Mouse (Mus musculus) small intestine, adult 2 months (tissue): ENCODE results near the gene Ube2j2. TPM values are rescaled to one million over a fixed set of nuclear protein-coding genes. Genes with fewer than 3 reads are reported as not detected.

Experiments used
- H3K27ac ChIP-seq: fragments of 200-500 bp; 2 replicates; pipeline ENCODE4 v1.5.1; 2012; ENCODE audit warnings: low read depth, low read length, control low read depth, inconsistent platforms; ENCODE audit not compliant: insufficient read depth
- H3K27me3 ChIP-seq: fragments of 200-500 bp; 2 replicates; pipeline ENCODE4 v1.6.1; 2012; ENCODE audit warnings: mild to moderate bottlenecking, moderate library complexity, low read length, inconsistent platforms; ENCODE audit not compliant: control insufficient read depth, insufficient read depth
- H3K36me3 ChIP-seq: fragments of 200-500 bp; 2 replicates; pipeline ENCODE4 v1.6.1; 2012; ENCODE audit warnings: mild to moderate bottlenecking, low read length, control low read depth, inconsistent platforms; ENCODE audit not compliant: control insufficient read depth, insufficient read depth
- H3K4me1 ChIP-seq: fragments of 200-500 bp; 2 replicates; pipeline ENCODE4 v1.6.1; 2012; ENCODE audit warnings: low read length, inconsistent platforms, mixed read lengths; ENCODE audit not compliant: control insufficient read depth, insufficient read depth, insufficient read length
- H3K4me3 ChIP-seq: fragments of 200-500 bp; 2 replicates; pipeline ENCODE4 v1.5.1; 2012; ENCODE audit warnings: low read depth, mild to moderate bottlenecking, control low read depth, inconsistent platforms, low read length, moderate library complexity
- CTCF ChIP-seq: fragments of 200-500 bp; IDR thresholded peaks from 2 replicates; pipeline ENCODE4 v1.5.1; 2012; ENCODE audit warnings: low read depth, mild to moderate bottlenecking, control low read depth, inconsistent platforms, low read length, moderate library complexity, mixed read lengths; ENCODE audit not compliant: insufficient replicate concordance, insufficient read length; ENCODE audit errors: extremely low read depth
- POLR2A ChIP-seq: fragments of 200-500 bp; IDR thresholded peaks from 2 replicates; pipeline ENCODE4 v1.6.1; 2012; ENCODE audit warnings: low read depth, mild to moderate bottlenecking, control low read depth, inconsistent platforms, low read length, moderate library complexity
- WGBS: fragments of 180-500 bp; shearing (Covaris S2); methylation state at CpG from one replicate; pipeline ENCODE4 v1.1.7; 2018; 5-methylcytosine and 5-hydroxymethylcytosine counted together
- polyA plus RNA-seq: library from polyadenylated mRNA; depleted of rRNA; stranded (reverse); fragments of >200 nt; gene quantifications from 2 replicates; pipeline ENCODE4 v1.2.3, GENCODE M21; 2012; rRNA removed

Ube2j2 gene
- polyA plus RNA-seq, 1 experiment = 206 TPM

DNA sequence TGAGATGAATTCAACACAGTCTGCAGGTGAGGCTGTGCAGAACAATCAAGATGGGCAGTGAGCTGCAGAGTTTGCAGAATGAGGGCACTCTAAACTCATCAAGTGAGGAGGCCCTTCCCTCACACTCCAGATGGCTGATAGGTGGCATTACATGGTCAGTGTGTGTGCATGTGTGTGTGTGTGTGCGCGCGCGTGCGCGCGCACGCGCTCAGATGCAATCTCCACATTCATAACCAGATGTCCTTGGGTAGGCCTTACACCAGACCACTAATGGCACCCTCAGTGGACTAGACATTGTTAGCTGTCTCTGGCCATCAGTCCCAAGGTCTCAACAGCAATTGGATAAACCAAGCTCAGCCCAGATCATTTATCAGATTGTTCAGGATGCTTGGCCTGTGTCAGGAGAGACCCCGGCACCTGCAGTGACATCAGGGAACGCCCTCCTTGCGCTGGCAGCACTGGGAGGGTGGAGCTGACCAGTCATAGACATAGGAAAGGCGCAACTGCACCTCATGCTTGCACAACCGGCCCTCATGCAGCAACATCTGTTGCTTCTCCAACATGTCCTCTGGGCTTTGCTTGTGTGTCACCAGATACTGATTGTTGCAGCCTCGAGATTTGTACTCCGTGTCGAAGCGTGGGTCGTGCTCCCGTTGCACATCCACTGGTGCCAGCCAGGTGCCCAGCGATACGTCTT lies 47.7 kb downstream of the Ube2j2 start:
- TF ChIP-seq CTCF = no peak
- no peak for TF ChIP-seq POLR2A
- Histone ChIP-seq H3K36me3 (peaks cover 4% of the 10 kb centered on the region), H3K4me1 (peaks cover 10% of the 10 kb centered on the region), H3K4me3 (peak overlapping the region; percentile 75), H3K27me3 (no peaks in the 10 kb centered on the region), H3K27ac (no peak overlapping the region)
- WGBS = 55% methylated on average over 22 of the region's 22 CpGs

DNA sequence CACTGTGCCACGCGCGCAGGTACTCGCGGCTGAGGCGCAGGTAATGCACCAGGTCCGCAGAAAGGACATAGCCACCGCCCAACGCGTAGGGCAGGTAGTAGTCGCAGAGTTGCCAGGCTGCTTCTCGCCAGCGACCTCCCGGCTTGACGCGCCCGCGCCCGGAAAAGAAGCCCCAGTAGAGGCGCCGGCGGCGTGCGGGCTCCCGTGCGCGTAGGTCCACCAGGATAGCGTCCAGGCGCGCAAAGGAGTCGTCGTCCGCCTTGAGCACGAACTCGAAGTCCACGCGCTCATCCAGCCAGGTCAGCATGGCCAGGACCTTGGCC lies 48.2 kb downstream of the Ube2j2 start:
- peaks cover 7% of the 10 kb centered on the region for H3K36me3 ChIP-seq
- no peaks in the 10 kb centered on the region for H3K27me3 ChIP-seq
- H3K27ac ChIP-seq = peak overlapping the region; percentile 78; the same call in 1 of the 2 replicates
- TF ChIP-seq POLR2A = no peak
- TF ChIP-seq CTCF = no peak
- 11% methylated on average over 37 of the region's 37 CpGs for WGBS
- H3K4me1 ChIP-seq = peaks cover 10% of the 10 kb centered on the region
- peak overlapping the region; percentile 75 for H3K4me3 ChIP-seq

DNA sequence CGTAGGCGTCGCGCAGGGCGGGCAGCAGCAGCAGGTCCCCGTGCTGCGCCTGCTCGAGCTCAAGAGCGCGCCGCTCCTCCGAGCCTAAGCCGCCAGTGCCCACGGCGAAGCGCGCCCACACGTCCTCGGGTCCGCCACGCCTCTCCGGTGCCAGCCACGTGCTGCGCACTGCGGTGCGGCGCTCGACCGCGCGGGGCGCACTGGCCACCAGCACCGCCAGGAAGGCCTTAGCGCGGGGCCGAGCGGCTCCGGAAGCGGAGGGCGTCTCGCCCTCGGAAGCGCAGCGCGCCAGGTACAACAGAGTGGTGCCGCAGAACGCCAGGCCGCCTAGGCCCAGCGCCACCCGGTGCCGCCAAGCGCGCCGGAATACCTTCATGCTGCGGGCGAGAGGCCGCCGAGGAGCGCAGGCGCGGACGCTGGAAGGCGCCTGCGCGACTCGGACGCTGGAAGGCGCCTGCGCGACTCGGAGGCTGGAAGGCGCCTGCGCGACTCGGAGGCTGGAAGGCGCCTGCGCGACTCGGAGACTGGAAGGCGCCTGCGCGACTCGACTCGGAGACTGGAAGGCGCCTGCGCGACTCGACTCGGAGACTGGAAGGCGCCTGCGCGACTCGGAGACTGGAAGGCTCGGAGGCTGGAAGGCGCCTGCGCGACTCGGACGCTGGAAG lies 48.7 kb downstream of the Ube2j2 start, which contains the start of the genes B3galt6 and Sdf4:
Gene B3galt6, minus strand, starts transcription at position 409 of the 665 bp plus-strand sequence.
Gene Sdf4, plus strand, starts transcription at position 632 of the 665 bp plus-strand sequence.
- under 1% methylated on average over 99 of the region's 99 CpGs for WGBS

GRCm38 (mm10) chr4:155992906-155993547 lies 49.4 kb downstream of the Ube2j2 start:
- no peaks in the 10 kb centered on the region for H3K27me3 ChIP-seq
- H3K27ac ChIP-seq = peak overlapping the region; percentile 97
- H3K4me3 ChIP-seq = peak overlapping the region; percentile 98
- WGBS = under 1% methylated on average over 70 of the region's 70 CpGs
- peak; percentile 24; the same call in 1 of the 2 replicates for TF ChIP-seq POLR2A
- no peak for TF ChIP-seq CTCF
- H3K4me1 ChIP-seq = peaks cover 10% of the 10 kb centered on the region
- peaks cover 15% of the 10 kb centered on the region for H3K36me3 ChIP-seq

More for the DNA sequence above, 48.7 kb downstream of the Ube2j2 start, which contains the start of the genes B3galt6 and Sdf4:
- Histone ChIP-seq H3K27ac (peak within 1 kb of the TSS; percentile 97), H3K27me3 (no peaks in the 10 kb centered on the region), H3K4me3 (peak within 1 kb of the TSS; percentile 98), H3K4me1 (peaks cover 10% of the 10 kb centered on the region), H3K36me3 (peaks cover 10% of the 10 kb centered on the region)
- TF ChIP-seq CTCF (peak; percentile 67), POLR2A (peak; percentile 45)

DNA sequence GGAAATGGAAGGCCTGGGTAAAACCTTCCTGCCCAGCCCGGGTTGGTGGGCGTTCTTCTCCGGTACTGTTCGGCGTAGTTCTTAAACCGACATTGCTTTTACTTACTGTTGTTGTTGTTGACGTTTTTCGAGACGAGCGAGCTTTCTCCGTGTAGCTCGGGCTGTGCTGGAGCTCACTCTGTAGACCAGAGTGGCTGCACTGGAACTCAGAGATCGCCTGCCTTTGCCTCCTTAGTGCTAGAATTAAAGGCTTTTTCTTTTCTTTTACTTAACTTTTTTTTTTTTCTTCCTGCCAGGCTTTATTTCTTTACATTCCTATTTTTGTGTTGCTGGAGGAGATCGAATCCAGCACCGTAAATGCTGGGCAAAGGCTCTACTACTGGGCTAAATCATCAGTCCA lies 50.0 kb downstream of the Ube2j2 start:
- H3K36me3 ChIP-seq = peaks cover 20% of the 10 kb centered on the region
- H3K27me3 ChIP-seq = no peaks in the 10 kb centered on the region
- peak overlapping the region; percentile 97 for H3K27ac ChIP-seq
- no peak for TF ChIP-seq POLR2A
- TF ChIP-seq CTCF = no peak
- 1% methylated on average over 15 of the region's 15 CpGs for WGBS
- peak overlapping the region; percentile 98 for H3K4me3 ChIP-seq
- H3K4me1 ChIP-seq = peaks cover 10% of the 10 kb centered on the region

GRCm38 (mm10) chr4:156004109-156004508 lies 60.5 kb downstream of the Ube2j2 start:
- no peaks in the 10 kb centered on the region for H3K4me1 ChIP-seq
- WGBS = 87% methylated on average over 3 of the region's 3 CpGs
- TF ChIP-seq POLR2A = no peak
- TF ChIP-seq CTCF = no peak
- no peak overlapping the region for H3K27ac ChIP-seq
- H3K4me3 ChIP-seq = no peak overlapping the region
- no peaks in the 10 kb centered on the region for H3K27me3 ChIP-seq
- peaks cover 82% of the 10 kb centered on the region for H3K36me3 ChIP-seq

DNA sequence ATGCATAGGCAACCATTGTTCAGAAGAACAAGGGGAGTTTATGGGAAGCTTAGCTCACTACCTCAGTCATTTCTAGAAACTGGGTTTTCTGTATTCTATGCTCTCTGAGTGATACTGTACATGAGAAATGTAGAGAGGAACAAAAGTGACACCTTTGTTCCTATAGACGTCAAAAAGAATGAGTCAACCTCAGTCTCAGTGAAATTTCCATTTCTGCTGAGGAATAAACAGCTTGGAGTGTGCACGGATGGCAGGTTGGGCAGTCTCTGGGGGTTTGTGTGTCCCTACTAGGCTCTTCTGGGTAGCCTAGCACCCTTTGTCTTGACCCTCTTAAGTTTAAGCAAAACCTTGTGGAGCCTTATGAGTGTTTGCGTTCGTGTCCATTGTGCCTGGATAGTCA lies 64.7 kb downstream of the Ube2j2 start:
- peaks cover 82% of the 10 kb centered on the region for H3K36me3 ChIP-seq
- no peaks in the 10 kb centered on the region for H3K4me1 ChIP-seq
- H3K27ac ChIP-seq = no peak overlapping the region
- TF ChIP-seq POLR2A (no peak), CTCF (no peak)
- WGBS = 94% methylated on average over 4 of the region's 4 CpGs
- H3K27me3 ChIP-seq = no peaks in the 10 kb centered on the region
- H3K4me3 ChIP-seq = no peak overlapping the region

Other genes starting within 250 kb of the Ube2j2 start
- gene Fndc10, start 249.5 kb upstream of the Ube2j2 start, polyA plus RNA-seq = 12.5 and 24.0 TPM in 2 replicates
- 87.2 and 140 TPM in 2 replicates for gene Ssu72, start 239.0 kb upstream of the Ube2j2 start, polyA plus RNA-seq
- 0.53 and 0.80 TPM in 2 replicates for gene Tmem240, start 209.0 kb upstream of the Ube2j2 start, polyA plus RNA-seq
- gene Atad3a, start 182.7 kb upstream of the Ube2j2 start, polyA plus RNA-seq = 57.3 and 65.5 TPM in 2 replicates
- gene Vwa1, start 169.1 kb upstream of the Ube2j2 start, polyA plus RNA-seq = 18.5 and 125 TPM in 2 replicates
- gene Tmem88b, start 158.0 kb upstream of the Ube2j2 start, polyA plus RNA-seq = 0.63 and 2.6 TPM in 2 replicates
- not detected in 2 replicates for gene Ankrd65, start 153.4 kb upstream of the Ube2j2 start, polyA plus RNA-seq
- gene Mrpl20, start 141.0 kb upstream of the Ube2j2 start, polyA plus RNA-seq = 34.5 and 36.4 TPM in 2 replicates
- 20.5 and 31.3 TPM in 2 replicates for gene Ccnl2, start 131.3 kb upstream of the Ube2j2 start, polyA plus RNA-seq
- 113 and 159 TPM in 2 replicates for gene Aurkaip1, start 112.6 kb upstream of the Ube2j2 start, polyA plus RNA-seq
- gene Mxra8, start 104.2 kb upstream of the Ube2j2 start, polyA plus RNA-seq = 67.9 and 98.1 TPM in 2 replicates
- 111 and 153 TPM in 2 replicates for gene Dvl1, start 96.4 kb upstream of the Ube2j2 start, polyA plus RNA-seq
- gene Tas1r3, start 80.5 kb upstream of the Ube2j2 start, polyA plus RNA-seq = 1.0 and 1.8 TPM in 2 replicates
- 65.7 and 69.1 TPM in 2 replicates for gene Cptp, start 74.4 kb upstream of the Ube2j2 start, polyA plus RNA-seq
- gene Ints11, start 74.3 kb upstream of the Ube2j2 start, polyA plus RNA-seq = 15.0 and 26.0 TPM in 2 replicates
- gene Pusl1, start 52.0 kb upstream of the Ube2j2 start, polyA plus RNA-seq = 25.2 and 30.8 TPM in 2 replicates
- 11.1 and 15.9 TPM in 2 replicates for gene Acap3, start 52.0 kb upstream of the Ube2j2 start, polyA plus RNA-seq
- gene C1qtnf12, start 18.5 kb downstream of the Ube2j2 start, polyA plus RNA-seq = 47.8 and 186 TPM in 2 replicates
- 5.5 and 7.4 TPM in 2 replicates for gene B3galt6, start 48.8 kb downstream of the Ube2j2 start, polyA plus RNA-seq
- gene Sdf4, start 49.0 kb downstream of the Ube2j2 start, polyA plus RNA-seq = 44.0 and 80.5 TPM in 2 replicates
- gene Tnfrsf4, start 70.0 kb downstream of the Ube2j2 start, polyA plus RNA-seq = 2.1 and 6.3 TPM in 2 replicates
- 3.9 and 6.1 TPM in 2 replicates for gene Tnfrsf18, start 82.3 kb downstream of the Ube2j2 start, polyA plus RNA-seq
- 5.2 and 9.1 TPM in 2 replicates for gene Ttll10, start 115.6 kb downstream of the Ube2j2 start, polyA plus RNA-seq
- 7.4 and 8.3 TPM in 2 replicates for gene 9430015G10Rik, start 166.2 kb downstream of the Ube2j2 start, polyA plus RNA-seq
- gene Rnf223, start 186.7 kb downstream of the Ube2j2 start, polyA plus RNA-seq = 0.10 and 0.33 TPM in 2 replicates